Mouse (Mus musculus) granulocyte monocyte progenitor cell, adult 5-6 weeks (primary cell): ENCODE measurements around the gene Dus2. TPM values are rescaled to one million over a fixed set of nuclear protein-coding genes. Genes with fewer than 3 reads are reported as not detected.

ENCODE experiments used
- ATAC-seq: replicated peaks from 2 replicates; pipeline ENCODE4 v1.8.0; 2016; ENCODE audit warnings: mild to moderate bottlenecking, moderate TSS enrichment, inconsistent platforms; ENCODE audit not compliant: poor library complexity, severe bottlenecking
- total RNA-seq, 2 experiments: library from RNA; stranded (forward) in 1 of 2; stranded (reverse) in 1 of 2; fragments of 200-712, 200-1000 nt in 1 of 2; fragments of >200 nt in 1 of 2; fragmentation: Nextera tagmentation in 1 of 2; gene quantifications; 2 replicates each; pipeline ENCODE4 v1.2.3; 2014 to 2017

Gene Dus2
- total RNA-seq (2014; fragmentation: Nextera tagmentation) (8.3 and 9.6 TPM in 2 replicates), total RNA-seq (2017) (10.8 and 20.1 TPM in 2 replicates)

DNA sequence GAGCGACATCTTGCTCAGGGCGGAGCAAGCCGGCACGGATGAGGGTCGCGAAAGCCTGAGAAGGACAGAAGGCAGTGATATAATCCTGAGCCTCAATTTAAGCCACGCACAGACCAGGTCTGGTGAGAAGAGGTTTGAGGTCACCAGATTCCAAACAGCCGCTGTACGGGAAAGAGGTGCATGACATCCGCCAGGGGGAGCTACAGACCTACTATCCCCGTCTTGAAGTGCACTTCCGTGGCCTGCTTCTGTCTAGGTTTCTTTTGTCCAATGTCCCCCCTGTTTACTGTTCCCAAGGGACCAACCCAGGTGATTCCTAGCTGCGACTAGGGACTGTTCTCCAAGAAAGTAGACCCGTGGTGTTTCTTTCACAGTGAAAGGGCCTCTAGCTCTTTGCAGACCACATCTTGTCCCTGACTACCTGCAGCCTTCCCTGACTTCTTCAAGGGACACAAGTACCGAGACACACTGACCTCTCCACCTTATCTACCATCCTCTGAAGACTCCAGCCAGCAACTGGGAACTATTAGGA lies at the start of gene Dus2:
Gene Dus2, plus strand, starts transcription at position 482 of the 532 bp plus-strand sequence.
- ATAC-seq, result peak; percentile 88

DNA sequence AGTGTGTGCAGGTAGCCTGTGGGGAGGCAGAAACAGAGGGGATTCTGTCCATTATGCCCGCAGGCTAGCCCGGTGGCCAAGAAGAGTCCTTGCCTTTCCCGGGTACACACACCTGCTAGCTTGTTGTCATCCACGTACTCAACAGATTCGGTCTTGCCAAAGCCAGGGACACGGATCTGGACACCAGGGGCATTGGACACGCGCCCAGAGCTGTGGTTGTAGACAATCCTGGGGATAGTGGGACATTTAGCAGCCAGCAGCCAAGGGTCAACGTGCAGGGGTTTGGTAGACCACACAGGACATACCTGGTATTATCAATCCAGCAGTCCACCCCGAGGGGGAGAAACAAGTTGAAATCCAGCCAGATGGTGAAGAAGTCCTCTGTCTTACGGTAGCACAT lies 49.1 kb upstream of the Dus2 start:
- no peak for ATAC-seq

DNA sequence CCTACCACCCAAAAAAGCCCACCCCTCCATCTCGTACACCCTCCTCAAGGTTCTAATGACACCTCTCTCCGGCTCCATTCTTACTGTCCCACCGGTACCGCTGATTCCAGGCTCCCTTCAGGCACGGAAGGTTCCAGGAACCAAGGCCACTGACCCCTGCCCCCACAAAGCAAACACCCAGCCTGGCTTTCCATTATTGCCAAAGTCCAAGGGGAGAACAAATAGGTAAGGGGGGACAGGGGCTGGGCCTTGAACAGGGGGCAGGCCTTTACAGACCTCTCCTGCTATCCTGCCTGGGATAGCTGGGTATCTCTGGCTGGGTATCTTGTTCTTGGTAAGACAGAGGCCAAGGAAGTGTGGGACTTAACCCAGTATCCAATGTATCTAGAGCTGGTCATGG lies 48.6 kb upstream of the Dus2 start:
- ATAC-seq, result no peak

DNA sequence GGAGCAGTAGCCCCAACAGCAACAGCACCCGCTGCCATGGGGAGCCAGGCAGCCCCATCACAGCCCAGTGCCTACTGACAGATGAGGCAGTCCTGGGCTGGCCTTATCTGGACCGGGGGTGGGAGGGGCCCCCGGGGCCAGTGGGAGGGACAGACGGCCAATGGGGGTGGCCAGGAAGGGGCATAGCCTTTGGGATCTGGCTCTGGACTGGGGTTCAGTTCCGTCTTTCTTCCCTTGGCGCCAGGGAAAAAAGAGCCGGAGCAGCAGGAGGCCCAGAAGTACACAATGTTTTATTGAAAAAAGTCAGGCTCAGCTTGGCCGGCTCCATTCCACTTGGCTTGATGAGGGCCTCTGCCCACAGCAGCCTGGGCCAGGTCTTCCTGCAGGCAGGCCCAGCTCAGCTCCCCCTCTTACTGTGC lies 47.8 kb upstream of the Dus2 start, which contains the start of gene Lcat:
Gene Lcat, minus strand, starts transcription at position 62 of the 419 bp plus-strand sequence.
- ATAC-seq, result no peak

DNA sequence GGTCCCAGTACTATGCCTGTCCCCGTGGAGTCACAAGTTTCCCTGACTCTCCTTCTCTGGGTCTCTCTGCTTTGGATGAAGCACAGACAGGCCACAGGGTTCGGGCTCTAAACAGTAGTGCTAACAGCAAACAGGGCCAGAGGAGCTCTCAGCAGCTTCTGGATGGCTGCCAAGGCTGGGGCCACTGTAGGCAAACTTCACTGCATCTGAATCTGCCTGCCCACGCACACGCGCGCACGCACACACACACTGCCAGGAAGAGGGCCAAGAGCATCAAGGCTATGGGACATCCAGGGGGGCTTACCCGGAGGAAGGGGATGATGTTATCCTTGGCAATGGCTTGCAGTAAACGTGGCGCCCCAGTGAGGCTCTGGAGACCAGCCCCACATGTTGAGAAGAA lies 41.8 kb upstream of the Dus2 start:
- no peak for ATAC-seq

DNA sequence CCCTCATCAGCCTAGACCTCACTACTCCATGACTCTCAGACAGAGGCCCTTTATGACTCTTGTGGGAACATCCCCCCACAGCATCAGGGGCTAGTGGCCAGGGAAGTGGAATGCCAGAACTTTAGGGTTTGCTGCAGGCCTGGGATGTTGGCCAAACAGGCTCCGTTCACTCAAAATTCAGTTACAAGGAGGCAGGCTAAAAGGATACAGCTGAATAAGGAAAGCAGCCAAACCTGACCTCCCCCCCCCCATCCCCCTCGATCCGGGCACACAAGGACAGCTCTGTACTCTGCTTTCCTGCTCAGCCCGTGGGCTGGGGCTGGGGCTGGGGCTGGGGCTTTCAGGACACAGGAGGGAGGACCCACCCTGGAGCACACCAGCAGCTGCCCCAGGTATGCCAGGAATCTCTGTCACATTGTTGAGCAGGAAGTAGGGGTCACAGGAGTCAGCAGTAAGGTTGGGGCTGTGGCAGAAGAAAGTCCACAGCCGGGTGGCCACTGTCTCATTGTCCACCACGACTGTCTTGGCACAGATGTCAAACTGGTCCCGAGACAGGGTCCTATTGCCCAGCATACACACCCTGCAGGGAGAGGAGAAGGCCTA lies 40.0 kb upstream of the Dus2 start:
- ATAC-seq, result no peak

DNA sequence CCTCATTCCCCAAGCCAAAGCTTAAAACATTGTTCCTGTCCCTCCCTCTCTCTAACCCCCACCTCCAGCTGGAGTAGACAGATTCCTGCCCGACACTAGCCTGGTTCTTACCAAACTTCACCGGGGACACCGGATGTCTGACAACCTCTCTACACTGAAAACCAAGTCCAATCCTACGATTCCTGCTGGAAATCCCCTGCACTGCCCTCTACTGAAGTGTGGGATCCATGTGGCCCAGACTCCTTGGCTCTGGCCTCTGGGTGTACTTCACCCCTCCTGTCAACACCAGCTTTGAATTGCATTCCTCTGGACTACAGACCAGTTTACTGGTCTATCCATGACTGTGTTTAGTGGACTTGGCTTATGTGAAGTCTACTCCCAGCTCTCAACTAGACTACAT lies 34.6 kb upstream of the Dus2 start:
- ATAC-seq, result no peak

DNA sequence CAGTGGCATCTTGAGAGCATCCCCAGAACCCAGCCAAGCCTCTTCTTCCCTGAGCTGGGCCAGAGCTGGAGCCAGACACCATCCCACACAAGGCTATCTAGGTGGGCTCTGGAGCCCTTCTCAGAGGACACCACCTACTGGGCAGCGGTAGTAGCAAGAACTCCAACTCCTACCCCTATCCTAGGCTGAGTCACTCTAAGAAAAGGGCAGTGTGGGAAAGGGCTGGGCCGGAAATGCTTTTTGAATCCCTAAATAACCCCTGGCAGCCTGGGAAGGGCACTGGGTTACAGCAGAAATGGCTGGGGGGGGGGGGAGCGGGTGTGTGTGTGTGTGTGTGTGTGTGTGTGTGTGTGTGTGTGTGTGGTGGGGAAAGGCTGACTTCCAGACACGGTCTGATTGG lies 33.3 kb upstream of the Dus2 start:
- ATAC-seq, result no peak

DNA sequence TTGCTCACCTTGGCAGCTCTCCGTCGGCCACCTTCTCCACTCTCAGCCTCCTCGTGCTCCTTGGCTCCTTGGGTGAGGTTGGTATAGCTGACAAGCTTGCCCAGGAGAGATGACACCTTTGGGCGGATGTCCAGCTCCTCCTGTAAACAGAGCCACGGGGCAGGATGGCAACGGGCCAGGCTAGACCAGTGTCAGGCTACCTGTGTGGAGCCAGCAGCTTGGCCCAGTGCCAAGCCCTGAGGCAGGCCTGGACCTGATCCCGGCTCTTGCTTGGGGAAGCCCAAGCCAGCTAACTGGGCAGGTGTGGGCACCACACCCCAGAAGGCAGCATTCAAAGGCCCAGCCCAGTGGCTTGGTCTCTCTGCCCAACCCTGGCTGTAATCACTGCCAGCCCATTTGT lies 31.8 kb upstream of the Dus2 start:
- ATAC-seq, result no peak

DNA sequence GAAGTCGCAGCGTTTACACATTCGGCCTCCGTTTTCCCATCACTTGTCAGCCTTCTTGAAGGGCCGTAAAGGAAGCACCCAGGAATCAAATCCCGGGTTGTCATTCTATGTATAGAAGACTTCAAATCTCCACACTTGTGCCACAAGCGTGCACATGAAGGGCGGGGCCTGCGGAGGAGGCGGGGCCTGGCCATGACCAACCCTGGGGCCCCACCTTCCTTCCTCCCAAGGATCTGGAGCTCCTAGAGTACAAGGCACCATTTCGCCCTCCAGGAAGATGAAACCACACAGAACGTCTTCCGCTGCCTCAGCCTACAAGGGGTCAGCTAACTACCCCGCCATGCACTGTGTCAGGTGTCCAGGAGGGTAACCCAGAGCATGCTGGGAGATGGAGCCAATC lies 30.0 kb upstream of the Dus2 start:
- ATAC-seq, result no peak

DNA sequence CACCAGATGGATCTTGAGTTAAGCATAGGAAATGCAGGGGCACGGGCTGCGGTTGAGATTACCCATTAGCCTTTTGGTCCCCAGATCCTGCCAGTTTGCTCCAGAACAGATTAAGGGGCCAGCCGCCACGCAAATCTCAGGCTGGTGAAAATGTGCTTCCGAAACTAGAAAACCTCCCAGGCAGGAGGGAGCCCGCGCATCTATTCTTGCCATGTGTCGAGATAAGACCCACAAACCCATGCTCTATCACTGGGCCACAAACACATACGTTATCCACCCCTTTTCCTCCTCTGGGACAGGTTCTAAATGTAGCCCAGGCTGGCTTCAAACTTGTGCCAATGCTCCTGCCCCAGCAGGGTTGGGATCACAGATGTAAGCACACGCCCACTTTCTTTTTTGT lies 29.6 kb upstream of the Dus2 start:
- ATAC-seq, result no peak

DNA sequence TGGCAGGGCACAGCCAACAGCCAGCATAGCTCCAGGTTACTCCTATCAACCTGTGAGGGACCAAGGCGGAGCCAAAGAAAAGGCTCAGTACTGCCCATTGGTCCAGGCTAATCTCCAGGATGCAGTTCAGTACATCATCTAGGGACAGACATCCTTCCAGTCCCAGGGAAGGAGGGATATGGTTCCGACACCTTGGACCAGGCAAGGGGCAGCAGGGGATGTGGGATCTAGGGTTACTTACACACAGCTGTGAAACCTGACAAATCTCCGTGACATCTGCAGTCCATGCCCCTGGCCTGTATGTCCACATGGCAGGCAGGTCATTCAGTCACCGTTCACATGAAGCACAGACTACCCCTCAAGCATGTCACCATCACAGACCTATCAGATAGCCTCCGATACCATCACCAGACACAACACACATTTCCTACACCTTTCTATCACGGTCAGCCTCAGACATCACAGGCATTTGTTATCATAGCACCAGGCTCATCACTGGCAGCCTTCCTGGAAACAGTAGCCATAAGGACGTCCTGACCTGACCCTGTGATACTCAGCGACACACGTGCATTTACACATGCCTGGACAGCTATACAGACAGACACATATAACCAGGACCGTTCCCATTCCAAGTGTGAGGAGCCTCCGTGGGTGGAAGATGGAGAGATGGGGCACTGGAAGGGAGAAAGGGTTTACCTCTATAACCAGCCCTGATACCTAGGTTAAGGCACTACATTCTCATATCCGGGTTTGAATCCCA lies 26.5 kb upstream of the Dus2 start:
- ATAC-seq, result no peak

DNA sequence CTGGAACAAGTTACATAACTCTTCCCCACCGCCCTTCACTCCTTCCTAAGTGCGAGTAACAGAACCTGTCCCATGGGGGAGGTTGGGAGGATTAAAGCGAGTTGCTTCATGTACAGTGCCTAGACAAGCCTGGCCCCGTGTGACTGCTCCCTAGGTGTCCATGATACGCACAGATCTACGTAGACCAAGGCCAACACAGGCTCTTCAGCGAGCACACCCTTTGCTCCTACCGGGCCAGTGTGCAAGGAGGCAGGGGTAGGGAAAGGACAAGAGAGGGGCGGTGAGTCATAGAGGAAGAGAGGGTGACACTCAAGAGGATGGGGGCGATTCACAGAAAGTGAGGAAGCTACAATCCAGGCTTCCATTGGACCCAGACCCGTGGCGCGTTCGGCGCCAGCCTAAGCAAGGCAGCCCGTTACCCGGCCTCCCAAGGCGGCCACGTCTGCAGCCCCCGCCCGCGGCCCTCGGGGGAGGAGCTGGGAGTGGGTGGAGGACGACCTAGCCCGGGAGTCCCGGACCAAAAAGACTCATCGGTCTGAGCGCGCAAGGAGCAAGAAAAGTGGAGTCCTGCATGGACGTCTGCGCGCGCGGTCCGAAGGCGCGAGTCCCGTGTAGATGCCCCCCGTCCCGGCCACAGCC lies 25.8 kb upstream of the Dus2 start:
- peak; percentile 75 for ATAC-seq

DNA sequence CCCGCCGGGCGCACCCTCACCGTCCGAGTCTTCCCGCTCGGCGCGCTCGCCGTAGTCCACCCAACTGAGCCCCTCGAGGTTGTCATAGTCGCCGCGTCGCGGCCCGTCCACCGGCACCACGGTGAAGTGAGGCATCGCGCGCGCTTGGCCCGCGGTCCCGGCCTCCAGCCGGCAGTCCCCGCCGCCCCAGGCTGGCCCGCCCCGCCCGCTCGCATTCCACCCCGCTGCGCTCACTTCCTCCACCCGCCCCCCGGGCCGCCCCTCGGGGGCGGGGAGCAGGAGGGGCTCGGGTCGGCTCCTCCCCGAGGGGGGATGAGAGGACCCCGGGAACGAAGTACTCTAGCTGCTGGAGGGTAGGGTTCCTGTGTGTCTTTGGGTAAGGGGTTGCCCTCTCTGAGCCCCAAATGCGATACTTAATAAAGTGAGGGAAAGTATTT lies 25.2 kb upstream of the Dus2 start, which contains the start of gene Slc12a4:
Gene Slc12a4, minus strand, starts transcription at position 193 of the 437 bp plus-strand sequence.
- ATAC-seq, result peak; percentile 76

DNA sequence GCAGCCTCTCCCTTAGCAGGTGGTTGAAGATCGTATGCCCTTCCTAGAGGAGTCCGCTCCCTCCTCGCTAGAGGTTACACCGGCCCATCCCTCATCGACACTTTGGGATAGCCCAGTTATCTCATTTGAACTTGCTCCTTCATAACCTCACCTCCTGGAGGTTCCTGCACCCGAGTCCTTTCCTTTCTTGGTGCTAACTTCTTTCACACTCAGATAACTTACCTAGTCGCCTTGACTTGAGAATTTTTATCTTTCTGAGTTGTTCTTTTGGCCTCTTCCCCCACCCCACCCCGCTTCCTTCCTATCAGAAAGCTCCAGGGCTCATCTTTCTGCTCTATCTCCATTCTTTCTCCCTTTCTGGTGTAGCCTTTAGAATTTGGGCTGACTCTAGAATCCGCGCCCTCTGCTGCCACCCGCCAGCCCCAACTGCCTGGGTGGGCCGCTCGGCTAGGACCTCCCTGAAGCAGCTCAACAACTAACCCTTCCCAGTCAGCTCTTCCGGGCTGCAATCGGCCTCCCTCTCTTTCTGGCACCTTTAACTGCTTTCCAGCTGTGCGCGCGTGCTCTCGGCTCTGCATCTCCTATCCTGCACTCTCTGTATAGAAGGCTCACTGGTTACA lies 24.3 kb upstream of the Dus2 start:
- ATAC-seq, result peak; percentile 11

DNA sequence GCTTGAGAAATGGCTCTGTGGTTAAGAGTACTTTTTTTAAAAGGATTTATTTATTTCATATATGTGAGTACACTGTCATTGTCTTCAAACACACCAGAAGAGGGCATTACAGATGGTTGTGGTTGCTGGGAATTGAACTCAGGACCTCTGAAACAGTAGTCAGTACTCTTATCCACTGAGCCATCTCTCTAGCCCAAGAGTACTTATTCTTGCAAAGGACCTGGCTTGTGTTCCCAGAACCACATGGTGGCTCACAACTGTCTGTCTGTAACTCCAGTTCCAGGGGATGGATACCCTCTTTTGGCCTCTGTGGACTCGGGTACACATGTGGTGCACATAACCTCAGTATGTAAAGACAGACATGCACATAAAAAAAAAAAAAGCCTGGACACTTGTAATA lies 21.8 kb upstream of the Dus2 start:
- no peak for ATAC-seq

DNA sequence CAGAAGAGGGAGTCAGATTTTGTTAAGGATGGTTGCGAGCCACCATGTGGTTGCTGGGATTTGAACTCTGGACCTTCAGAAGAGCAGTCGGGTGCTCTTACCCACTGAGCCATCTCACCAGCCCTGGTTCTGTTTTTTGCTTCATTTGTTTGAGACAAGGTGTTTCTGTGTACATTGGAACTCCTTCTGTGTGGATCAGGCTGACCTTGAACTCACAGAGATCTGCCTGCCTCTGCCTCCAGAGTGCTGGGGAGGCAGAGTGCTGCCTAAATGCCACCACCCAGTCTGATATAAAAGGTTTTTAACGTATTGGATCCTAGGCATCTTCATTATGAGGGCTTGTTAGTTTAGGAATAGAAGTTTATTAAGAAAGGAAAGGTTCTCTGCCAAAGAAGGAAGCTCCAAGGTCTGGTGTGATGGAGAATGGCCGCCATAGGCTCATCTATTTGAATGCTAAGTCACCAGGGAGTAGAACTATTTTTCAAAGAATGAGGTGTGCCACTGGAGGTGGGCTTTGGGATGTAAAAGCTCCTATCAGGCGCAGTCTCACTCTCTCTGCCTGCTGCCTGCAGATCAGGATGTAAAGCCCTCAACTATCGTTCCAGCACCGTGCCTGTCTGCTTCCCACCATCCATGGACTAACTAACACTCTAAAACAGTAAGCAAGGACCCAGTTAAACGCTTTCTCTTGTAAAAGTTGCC lies 20.0 kb upstream of the Dus2 start:
- ATAC-seq, result no peak

DNA sequence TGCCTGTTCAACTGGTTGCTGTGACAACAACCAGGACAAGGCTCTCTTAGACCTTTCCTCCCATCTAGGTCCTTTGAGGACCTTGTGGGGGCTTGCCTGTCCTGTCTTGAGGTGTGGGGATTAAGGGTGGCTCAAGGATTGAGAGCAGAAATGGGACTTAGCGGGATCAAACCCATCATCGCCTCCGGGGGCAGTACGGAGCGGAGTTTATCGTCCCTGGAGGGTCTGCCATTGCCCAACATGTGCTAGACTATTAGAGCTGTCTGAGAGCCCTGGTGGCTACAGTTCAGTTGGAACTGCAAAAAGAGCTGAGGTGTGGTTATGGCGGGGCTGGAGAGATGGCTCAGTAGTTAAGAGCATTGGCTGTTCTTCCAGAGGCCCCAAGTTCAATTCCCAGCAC lies 15.8 kb upstream of the Dus2 start:
- peak; percentile 76 for ATAC-seq

DNA sequence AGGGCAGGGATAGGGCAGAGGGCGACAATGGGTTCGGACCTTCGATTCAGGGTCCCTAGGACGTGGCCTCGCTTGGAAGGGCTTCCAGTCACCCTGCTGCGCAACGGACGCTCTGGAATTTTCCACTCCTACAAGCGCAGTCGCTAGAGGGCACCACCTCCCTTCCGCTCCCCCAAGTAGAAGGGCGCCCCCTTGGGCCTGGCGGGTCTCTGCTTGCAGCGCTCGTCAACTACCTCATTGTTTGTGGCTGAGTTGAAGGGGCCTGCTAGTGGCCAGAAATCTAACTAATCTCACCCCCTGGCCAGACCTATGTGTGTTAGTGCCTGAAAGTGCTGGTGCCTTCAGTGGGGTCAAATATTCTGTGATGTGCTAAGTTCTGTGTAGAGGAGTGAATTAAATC lies 11.8 kb upstream of the Dus2 start, which contains the start of gene Dpep3:
Gene Dpep3, minus strand, starts transcription at position 105 of the 400 bp plus-strand sequence.
- no peak for ATAC-seq

DNA sequence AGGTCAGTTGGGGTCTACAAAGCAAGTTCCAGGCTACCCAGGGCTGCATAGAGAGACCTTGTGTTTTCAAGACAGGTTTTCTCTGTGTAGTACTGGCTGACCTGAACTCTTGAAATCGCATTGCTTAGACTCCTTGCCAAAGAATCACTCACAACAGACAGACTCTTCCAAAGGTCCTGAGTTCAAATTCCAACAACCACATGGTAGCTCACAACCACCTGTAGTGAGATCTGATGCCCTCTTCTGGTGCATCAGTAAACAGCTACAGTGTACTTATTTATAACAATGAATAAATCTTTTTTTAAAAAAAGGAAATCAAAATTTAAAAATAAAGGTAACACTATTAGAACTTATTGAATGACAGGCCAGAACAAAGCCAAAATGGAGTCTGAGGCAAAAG lies 10.0 kb upstream of the Dus2 start:
- ATAC-seq, result no peak
